Mouse (Mus musculus) urinary bladder, adult 2 months (tissue): ENCODE measurements around the gene Tspan18. TPM values are rescaled to one million over a fixed set of nuclear protein-coding genes. Genes with fewer than 3 reads are reported as not detected.

ENCODE experiments used
- DNase-seq: peaks from one replicate; pipeline ENCODE4 v3.0.0; 2022; ENCODE audit warnings: low spot score
- polyA plus RNA-seq: library from polyadenylated mRNA; depleted of rRNA; stranded (reverse); fragments of >200 nt; gene quantifications from 2 replicates; pipeline ENCODE4 v1.2.3, GENCODE M21; 2012

Tspan18 gene
- polyA plus RNA-seq, 1 experiment = 19.8 TPM

DNA sequence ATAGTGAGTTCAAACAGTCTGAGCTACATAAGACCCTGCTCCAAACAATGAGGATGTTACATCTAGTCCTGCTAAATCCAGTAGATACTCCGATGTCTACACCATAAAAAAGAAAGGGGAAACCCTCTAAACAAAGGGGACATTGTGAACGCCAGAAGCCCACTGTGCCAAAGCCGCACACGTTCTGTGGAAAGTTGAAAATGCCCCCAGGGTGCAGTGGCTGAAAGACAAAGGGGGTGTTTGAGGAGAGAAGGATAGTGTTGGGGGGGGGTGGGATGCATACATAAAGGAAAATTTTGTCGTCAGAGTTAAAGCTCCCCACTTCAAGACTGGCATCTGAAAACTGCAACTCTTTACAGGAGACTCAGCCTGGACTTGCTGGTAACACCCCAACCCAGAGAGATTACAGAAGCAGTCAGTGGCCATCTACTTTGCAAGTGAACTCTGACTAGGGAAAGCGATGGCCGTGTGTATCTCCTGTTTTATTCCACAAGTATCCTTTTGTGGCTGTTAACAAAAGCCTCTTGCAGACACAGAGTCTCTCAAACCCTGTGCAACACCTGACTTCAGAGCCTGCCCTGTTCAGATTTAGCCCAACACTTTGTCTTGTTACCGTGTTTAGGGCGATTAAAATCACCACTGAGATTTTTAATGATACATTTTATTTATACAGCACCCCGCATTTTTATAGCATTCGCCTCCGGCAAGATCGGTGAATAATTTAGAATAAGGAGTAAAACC lies 42.9 kb downstream of the Tspan18 start:
- no peak for DNase-seq

DNA sequence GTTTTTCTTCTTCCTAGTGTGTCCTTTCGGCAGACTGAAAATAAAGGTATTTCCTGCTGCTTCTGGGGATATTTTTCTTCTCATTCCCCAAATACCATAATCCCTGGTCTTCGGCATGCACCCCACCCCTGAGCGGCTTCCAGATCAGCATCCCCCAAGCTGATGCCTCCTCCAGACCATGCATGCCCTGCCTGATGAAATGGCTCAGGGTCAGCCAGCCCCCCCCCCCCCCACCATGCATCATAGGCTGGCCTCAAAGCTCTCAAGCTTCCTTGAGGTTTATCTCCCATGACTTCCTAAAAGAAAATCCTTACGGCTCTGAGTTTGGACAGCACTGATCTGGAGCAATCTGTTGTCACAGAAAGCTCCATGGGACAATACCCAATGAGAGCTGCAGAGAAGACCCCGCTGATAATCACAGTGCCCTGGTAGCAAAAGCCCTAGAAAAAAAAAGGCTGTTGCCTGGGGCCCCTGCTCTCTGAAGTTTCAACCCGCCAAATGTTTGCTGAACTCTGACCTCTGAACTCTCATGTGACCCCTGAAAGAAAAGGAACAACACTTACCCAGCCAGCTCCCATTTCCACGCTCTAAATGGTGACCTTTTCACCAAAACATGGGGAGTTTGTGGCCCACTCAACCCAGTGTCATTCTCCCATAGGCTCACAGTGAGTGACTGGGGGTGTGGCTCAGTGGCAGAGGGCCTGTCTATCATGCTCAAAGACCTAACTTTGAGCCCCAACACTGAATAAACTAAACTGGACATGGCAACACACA lies 43.8 kb downstream of the Tspan18 start:
- DNase-seq = no peak

DNA sequence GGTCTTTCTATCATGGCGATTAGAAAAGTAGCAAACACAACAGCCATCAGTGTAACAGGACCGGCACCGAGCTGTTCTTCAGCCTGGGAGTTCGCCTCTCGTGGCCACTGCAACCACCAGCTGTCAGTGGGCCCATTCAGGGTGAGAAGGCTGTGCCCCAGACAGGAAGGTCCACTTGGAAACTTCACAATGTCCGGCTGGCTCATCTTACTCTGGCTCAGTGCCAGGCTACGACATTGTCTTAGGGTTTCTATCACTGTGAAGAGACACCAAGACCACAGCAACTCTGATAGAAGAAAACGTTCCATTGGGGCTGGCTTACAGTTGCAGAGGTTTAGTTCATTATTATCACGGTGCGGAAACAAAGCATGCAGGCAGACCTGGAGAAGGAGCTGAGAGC lies 45.1 kb downstream of the Tspan18 start:
- no peak for DNase-seq

DNA sequence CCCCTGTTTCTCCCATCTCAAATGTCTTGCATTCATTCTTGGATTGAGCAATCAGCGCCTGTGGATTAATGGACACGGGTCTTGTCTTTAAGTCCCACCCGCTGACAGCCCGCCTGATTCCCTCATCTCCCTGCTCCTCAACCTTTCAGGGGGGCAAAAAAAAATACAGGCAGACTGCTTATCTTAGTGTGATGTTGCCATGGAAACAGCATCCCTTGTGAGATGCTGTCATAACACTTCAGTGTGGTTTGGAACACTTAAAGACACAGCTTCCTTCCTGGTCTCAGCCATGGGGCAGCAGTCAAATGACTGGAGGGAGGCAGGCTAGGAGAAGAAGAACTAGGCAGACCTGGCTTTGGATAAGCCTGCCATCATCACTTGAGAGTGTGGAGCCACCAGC lies 47.0 kb downstream of the Tspan18 start:
- DNase-seq = no peak

DNA sequence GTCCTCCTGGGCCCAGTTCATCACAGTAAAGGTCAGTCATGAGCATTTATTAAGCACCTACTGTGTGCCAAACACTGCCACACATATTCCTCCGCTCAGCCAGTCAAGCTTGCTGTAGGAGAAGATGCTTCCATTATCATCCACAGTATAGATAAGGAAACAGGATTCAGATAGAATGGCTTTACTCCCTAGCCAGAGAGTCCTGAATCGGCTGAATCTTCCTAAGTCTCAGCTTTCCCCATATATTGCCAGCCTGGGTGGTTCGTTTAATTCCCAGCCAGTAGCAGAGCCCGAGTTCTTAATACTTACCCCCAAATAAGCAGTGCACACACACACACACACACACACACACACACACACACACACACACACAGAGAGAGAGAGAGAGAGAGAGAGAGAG lies 47.6 kb downstream of the Tspan18 start:
- no peak for DNase-seq

DNA sequence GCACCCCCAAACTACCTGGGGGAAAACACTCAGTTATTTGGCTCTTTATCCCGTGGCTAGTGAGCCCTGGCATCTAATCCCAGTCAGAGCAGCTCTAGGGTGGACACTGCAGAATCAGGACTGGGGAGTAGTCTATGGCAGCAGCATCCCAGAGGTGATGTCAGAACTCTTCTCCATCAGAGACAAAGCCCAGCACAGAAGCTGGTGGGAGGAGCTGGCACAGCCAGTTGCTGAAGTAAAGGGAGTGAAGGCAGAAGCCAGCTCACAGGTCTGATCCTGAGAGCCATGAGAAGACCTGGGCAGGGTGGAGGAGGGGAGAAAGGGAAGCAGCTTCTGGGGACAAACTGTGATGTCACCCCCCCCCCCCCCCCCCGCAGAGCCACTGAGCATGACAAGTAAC lies 48.0 kb downstream of the Tspan18 start:
- no peak for DNase-seq

DNA sequence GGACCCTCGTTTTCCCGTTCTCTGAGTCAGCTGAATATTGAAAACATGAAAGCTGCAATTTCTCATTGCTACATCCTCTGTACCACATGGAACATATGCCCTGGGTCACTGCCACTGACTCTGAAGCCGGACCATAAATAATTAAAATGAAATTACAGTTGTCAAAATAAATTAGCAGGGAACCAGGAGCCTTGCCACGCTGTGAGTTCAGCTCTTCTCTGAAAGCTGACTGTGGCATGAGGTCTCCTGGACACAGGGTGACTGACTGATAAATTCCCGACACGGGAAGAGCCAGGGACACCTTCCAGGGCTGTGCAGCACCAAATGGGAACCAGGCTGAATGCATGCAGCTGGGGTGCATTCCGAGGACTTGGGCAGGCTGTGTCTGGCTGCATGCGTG lies 48.5 kb downstream of the Tspan18 start:
- DNase-seq = no peak

DNA sequence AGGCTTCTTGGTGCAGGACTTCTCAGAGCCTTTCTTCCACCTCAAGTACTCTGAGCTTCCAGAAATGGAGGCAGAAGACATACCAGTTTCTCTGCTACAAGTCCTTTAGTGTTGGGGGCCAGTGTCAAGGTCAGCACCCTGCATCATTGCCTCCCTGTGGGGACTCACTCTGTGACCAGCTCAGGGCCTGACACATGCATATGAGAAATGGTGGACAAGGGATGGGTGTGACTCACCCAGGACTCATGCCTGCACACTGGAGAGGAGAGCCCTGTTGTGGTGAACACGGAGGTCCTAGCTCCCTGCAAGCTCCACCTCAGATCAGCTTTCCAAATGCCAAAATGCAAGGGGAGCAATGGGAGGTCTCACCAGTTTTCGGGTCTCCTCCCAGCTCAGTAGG lies 49.7 kb downstream of the Tspan18 start:
- DNase-seq = no peak

DNA sequence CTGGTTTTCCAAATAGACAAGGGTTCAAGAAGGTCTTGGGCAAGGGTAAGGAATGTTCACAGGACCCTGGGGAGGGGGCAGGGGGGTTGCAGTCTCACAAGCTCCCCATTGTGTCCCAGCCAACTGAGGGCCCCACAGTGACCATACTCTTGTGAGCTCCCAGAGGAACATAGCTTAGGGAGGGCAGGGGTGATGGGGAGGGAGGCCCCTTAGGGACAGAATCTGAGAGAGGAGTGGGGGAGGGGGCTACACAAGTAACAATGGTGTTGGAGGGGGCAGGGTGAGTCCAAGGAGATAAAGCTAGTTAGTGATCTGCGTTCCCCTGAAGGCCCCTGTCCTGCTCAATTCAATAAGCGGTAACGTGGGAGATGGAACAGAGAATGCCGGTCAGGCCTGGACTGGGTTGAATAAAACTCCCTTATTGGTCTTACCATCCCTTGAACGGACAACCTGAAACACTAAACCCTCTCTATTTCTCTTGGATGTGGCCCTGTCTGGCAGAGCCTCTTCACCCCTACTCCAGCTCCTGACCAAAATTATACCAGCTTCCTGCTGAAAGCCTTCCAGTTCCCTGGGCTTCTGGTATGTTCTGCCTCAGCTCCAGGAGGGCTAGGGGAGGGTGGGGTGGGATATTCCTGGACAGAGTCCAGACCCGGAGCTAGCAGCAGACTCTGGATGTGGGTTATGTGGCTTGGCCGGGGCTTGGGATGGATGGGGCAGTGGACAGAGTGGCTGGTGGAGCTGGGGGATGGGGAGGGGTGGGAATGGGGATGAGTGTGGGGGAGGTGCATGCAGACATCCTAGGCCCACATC lies 50.6 kb downstream of the Tspan18 start:
- no peak for DNase-seq

DNA sequence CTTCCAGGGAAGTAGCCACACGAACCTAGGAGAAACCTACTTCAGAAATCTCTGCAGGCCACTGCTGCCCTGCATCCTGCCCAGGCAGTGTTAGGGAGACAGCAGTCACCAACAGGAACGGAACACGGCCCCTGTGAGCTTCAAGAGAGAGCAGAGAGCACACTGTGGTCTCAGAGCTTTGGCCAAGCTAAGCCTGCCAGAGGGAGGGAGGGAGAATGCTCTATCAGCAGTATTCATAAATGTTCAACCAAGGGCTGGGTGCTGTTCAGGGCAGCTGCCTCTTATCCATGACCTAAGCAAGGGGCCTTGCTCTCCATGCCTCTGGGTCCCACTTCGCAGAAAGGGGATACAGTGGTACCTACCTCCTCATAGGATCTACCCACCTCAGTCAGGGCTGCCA lies 51.7 kb downstream of the Tspan18 start:
- no peak for DNase-seq

DNA sequence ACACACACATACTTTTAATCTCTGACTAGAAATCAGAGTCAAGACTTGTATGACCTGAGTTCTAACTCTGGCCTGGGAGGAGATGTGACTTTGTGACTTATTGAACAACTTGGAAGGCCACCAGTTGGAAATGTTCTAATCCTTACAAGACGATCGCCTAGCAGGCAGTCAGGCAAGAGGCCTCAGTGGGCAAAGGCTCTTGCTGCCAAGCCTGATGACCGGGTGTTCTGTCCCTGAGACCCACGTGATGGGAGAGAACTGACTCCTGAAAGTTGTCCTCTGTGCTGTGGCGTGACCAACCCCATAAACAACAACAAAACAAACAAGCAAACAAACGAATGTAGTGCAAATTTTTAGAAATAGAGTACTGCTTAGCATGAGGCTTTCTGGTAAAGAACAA lies 52.8 kb downstream of the Tspan18 start:
- DNase-seq = no peak

DNA sequence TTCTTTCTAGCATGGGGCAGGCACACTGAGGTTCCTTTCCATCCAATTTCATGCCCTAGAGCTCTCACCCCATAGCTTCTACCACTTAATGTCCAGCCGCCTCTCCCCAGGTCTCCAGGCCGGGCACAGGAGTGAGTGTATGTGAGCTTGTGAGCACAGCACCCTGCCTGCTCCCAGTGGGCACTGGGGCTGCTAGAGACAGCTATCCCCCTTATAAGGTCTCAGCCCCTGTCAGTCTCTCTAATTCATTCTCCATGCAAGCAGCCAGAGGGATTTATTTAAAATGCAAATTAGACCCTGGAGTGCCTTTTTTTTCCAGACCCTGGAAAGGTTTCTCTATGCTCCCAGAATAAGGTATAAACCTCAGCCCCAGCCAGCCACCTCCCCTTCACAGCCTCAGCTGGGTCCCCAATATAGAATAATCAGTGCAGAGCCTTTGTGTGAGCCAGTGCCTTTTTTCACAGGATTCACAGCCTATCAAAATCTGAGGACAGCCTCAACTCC lies 54.1 kb downstream of the Tspan18 start:
- DNase-seq = no peak

DNA sequence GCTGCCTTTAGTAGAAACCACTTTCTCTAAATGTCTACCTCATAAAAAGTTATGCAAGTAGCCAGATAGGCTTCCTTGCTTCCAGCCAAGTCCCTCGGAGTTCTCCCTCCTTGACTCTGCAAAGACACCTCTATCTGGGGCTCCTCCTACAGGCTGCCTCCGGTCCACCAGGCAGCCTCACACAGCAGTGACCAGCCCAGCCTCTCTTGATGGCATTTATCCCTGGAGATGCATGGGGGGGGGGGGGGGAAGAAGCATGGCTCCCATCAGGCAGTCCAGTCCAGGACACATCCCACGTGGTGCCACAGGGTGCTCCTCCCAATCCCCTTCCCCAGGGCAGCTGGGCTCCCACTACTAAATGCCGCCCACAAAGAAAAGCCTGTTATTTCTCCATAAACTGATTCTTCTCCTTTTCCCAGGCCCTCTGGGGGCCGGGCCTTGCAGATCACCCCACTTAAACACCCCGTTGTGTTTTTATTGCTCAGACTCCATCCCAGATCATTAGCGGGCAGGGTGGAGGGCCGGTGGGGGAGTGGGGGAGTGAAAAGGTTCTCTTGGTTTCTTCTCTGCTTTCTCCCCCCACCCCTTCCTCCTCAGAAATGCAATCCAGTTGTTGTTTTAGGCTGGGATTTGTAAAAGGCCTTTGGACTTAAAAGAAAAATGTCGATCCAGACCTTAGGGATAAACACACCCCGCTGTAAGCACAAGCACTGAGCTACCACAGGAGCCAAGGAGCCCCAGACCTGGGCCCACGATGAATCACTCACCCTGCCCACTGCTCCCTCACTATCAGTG lies 55.9 kb downstream of the Tspan18 start:
- no peak for DNase-seq

DNA sequence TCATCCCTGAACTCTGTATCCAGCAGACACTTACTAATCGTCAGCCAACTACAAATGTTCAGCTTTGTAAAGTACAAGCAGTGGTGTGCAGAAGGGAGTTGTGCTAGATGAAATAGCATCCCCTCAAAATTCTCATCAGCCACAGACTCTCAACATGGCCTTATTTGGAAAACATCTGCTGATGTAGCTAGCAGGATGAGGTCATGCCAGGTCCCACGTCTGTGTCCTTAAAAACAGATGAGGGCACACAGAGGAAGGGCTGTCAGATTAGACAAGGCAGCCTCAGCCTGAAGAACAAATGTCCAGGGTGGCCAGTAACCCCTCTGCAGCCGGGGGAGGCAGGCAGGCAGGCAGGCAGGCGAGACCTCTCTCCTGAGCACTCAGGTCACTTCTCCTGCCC lies 56.8 kb downstream of the Tspan18 start:
- DNase-seq = no peak

DNA sequence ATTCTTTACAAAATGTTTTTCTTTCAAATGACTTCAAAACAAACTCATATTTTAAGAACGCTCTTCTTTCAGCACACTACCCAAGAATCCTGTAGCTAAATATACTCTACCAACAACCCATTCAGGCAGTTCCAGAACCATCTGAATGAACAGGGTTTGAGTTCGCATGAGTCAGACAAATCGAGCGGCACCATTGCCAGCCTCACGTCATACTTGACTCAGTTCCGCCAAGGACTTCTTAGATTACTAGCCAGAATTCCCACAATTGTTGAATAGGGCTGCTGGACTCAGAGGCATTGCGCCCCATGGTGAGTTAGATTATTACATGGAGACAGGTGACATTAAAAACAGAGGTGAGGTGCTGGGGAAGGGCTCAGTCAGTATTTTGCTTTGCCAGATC lies 58.3 kb downstream of the Tspan18 start:
- DNase-seq = no peak

DNA sequence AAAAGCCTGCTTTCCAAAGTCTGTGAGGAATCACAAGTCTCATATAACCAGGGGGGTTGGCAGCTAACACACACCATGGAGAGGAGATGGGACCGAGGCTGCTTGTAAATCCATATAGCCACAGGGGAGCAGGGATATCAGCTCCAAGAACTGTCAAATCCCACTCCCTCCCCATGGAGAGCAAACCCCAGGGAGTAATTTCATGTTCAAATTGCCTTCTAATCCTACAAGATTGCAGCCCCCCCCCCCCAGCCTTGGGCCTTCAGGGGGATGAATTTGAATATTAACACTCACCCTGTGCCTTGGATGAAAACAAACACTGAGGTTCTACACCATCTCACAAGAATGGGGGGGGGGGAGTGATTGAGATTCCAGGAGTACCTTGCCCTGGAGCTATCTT lies 60.4 kb downstream of the Tspan18 start:
- DNase-seq = no peak

DNA sequence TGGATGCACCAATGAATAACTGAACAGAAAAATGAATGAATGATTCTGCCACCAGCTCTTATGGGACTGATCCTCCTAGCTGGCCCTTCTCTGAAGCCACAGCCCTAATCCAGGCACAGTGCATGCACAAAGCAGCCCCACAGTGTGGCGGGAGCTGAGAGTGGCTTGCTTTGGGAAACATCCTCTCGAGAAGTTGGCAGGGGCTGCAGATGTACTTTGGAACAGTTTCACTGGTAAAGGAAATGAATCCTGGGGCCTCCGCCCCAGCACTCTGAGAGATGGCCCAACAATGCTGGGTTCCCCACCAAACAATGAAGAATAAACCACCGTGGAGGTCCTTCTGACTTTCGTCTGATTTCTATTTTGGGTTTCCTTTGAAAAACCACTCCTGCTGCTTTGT lies 64.2 kb downstream of the Tspan18 start:
- DNase-seq = no peak

DNA sequence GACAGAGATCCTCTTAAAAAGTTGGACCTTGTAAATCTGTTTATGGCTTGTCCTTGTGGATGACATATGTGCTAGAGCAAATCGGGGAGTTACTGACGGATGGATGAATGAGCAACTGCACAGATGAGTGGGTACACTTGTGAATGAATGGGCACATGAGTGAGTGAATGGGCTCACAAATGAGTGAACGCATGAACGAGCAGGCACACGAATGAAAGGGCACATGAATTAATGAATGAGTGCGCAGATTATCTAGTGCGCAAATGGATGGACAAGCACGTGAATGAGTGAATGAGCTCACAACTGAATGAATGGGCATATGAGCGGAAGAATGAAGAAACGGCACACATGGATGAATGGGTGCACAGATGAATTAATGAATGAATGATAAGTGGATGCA lies 64.7 kb downstream of the Tspan18 start:
- DNase-seq = no peak

DNA sequence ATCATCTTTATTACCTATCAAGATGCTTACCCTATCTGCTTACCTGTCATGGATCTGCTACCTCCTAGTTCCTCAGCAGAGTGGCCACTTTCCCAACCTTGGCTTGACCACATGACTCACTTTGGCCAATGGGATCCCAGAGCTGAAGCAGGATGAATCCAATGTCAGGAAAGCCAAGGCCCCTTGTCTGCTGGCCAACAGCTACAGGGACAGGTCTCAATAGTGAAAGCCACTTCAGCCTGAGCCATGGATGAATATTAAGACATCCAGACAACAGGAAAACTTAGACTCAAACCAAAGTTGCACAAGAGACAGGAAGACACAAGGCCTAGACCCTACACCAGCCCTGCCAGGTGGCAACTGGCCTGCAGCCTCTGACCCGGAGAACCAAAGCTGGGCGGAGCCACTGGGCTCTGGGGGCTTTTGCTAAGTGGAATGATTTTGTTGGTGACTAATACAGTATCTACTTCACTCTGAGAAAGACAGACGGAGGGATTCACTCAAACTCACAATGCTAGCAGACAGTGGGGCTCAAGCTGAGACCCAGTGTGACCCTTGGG lies 65.5 kb downstream of the Tspan18 start:
- no peak for DNase-seq

DNA sequence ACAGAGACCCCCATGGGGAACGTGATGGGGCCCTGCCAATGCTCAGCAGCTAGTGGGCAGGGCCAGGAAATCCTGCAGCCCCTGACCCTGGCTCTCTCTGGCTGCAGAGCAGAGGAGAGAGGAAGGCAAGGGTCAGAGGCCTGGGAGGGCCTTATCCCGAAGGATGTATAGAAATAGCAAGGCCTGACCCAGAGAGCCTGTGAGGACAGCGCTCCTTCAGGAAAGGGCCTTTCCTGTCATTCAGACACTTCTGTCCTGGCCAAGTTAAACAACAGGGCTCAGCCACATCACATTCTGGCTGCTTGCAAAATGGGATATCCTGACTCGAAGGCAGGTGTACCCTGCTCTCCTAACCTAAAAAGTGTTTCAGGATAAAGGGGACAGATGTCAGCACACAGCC lies 66.5 kb downstream of the Tspan18 start:
- DNase-seq = no peak

DNA sequence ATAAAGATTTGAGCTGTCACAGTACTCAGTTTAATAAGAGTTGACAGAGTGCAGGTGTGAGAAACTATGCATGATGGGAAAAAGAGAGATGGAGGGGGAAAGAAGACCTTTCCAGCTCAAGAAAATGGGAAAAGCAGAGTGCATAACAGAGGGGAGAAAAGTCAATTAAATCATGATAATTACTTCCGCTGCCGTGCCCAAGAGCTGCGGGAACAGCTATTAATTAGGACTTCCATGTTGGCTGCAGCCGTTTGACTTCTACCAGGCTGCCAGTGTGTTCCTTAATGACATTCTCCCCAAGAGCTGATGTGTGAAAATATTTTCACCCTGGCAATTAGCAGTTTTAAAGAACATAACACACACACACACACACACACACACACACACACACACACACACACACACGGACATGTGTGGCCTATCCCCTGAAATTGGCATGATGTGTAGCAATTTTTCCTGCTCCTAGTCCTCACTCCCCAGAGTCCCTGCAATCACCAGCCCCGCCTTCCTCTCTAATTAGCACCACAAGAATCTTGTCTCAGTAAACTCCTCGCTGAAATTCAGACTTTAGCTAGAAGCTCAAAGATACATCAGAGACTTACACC lies 67.6 kb downstream of the Tspan18 start:
- DNase-seq = no peak
